Mouse (Mus musculus) frontal cortex, adult (tissue): ENCODE data around the gene Tmem127.
"Not testable (repeated sequence)": the region's sequence is repeated elsewhere in the genome, so short reads cannot be mapped to it uniquely, and the experiment has no call there.

Experiments used
- ATAC-seq: cut with Nextera tagmentation; 2 replicates; pipeline ENCODE4 v1.9.2; 2017; ENCODE audit warnings: mild to moderate bottlenecking, moderate library complexity, mixed read lengths; ENCODE audit not compliant: low TSS enrichment

Gene Tmem127

DNA sequence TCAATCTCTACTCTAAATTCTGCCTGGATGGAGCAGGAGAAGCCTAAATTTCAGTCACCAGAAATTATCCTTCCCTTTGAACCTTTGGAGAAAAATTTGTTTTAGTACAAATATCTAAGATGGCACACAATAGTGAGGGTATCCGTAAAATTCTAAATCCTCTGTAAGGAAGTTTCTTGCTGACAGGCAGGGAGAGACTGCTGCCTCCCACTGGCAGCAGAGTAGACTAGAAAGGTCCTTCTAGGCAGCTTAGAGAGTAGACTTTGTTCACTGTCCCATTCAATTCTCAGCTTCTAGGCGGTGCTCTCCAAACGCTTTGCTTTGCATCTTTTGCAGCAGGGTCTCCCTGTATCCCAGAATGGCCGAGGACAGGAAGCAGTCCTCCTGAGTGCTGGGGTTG, 20.1 kb downstream of the Tmem127 start:
- ATAC-seq, result no peak

DNA sequence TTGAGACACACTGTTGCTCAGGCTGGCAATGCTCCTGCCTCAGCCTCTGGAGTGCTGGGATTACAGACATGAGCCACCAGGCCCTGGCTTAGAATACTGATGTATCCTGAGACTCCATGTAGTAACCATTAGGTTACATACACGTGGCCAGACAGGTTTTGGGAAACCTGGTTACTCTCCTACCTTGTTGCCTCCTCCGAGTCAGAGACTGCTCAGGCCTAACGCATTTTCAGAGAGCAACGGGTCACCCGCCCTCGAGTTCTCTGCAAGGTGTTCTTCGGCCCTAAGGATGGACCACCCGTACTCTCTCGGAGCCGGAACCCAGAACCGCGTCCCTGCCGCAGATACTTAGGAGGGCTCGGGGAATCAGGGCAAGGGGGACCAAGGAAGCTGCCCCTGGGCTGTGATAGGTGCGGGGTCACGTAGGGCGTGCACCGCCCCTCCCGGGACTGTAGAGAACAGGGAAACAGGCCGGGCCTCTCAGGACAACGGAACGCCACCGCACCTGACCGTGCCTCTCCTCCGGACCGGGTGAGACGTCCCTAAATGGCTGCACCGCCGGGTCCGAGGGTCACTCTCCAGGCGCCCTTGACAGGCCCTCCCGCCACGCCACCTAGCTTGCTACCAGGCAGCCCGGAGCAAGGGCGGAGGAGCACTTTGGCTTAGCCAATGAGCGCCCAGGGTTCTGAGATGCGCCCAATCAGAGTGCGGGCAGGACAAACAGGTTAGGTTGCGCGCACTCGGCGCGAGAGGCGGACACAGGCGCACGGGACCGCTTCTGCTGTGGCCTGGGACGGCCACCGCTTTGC, 22.0 kb downstream of the Tmem127 start, which contains the start of gene Stard7:
Gene Stard7, plus strand, starts transcription at position 728 of the 809 bp plus-strand sequence.
- peak; percentile 96 for ATAC-seq

DNA sequence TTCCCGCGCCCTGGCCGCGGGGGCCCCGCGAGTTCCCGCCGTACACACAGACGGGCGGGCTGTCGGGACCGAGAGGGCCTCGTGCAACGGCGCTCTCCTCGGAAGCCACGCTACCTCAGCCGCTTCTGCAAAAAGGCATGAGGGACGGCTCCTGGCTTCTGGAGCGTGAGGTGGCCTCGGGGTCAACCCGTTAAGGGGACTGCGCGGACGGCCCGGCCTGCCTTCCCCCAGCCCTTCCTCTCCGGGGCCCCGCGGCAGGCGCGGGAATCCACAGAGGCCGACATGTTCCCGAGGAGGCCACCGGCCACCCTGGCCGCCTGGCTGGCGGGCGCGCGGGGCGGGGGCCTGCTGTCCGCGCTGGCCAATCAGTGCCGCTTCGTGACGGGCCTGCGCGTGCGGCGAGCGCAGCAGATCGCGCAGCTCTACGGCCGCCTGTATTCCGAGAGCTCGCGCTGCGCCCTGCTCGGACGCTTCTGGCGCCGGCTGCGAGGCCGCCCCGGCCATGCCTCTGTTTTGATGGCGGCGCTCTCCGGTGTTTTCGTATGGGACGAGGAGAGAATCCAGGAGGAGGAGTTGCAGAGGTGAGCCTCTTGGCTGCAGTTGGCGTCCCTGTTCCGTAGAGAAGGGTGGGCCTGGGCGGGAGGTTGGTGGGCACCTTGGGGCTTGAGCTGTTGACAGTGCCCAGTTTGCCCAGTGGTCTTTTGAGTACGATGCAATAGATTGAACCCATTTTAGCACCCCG, 22.8 kb downstream of the Tmem127 start:
- peak; percentile 87 for ATAC-seq

DNA sequence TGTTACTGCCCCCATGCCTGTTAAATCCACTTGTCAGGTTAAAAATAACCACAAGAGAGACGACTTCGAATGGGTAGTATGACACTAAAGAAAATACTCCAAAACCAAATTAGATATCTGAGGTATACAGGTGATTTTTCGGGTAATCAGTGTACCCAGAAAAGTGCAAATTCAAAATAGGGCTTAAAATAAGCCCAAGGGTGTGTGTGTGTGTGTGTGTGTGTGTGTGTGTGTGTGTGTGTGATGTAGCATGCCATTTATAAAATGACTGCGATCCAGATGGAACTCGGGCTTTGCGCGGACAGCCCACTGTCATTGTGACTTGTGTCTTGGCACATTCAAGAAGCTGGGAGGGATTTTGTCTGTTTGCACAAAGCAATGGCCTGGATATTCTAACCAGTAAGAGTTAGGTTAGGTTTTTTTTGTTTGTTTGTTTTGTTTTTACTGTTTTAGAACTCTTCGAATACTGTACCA, 23.4 kb downstream of the Tmem127 start:
- no peak for ATAC-seq

DNA sequence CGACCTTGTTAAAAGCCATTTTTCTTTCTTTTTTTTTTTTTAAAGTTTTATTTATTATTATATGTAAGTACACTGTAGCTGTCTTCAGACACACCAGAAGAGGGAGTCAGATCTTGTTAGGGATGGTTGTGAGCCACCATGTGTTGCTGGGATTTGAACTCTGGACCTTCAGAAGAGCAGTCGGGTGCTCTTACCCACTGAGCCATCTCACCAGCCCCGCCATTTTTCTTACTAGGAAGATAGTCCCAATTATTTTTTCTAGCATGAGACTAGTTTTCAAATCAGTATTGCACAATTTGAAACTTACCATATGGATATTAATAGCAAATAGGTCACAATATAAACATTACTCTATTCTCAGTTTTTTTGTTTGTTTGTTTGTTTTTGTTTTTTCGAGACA, 24.3 kb downstream of the Tmem127 start:
- not testable (repeated sequence) for ATAC-seq

DNA sequence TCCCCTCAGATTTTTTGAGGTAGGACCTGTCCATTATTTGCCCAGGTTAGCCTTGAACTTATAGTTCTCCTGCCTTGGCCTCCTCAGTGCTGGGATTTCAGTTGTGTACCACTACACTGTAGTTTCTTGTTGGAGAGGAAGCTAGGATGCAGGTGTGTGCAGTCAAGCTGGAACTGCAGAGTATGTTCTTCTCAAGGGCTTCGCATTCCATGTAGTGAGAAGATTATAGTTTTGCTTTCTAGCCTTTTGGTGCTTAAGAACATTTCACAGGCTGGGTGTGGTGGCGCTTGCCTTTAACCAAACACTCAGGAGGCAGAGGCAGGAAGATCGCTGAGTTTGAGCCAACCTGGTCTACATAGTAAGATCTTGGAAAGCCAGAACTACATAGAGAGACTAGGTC, 25.1 kb downstream of the Tmem127 start:
- no peak for ATAC-seq

DNA sequence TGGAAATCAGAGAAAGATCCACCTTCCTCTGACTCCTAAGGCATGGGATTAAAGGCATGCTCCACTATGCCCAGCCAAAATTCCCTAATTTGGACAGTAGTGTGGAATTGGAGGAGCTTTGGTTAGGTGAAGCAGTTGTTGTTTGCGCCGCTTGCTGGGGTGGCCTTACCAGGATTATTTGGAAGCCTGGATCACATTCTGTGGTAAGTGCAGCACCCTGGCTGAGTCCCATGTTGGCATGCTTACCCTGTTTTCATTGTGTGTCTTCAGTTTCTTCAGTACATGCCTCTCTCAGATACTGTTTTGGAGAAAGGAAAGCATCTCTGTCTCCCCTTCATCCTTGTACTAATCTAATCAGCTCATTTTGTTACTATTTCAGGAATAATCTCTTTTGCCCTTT, 26.9 kb downstream of the Tmem127 start:
- ATAC-seq, result no peak

DNA sequence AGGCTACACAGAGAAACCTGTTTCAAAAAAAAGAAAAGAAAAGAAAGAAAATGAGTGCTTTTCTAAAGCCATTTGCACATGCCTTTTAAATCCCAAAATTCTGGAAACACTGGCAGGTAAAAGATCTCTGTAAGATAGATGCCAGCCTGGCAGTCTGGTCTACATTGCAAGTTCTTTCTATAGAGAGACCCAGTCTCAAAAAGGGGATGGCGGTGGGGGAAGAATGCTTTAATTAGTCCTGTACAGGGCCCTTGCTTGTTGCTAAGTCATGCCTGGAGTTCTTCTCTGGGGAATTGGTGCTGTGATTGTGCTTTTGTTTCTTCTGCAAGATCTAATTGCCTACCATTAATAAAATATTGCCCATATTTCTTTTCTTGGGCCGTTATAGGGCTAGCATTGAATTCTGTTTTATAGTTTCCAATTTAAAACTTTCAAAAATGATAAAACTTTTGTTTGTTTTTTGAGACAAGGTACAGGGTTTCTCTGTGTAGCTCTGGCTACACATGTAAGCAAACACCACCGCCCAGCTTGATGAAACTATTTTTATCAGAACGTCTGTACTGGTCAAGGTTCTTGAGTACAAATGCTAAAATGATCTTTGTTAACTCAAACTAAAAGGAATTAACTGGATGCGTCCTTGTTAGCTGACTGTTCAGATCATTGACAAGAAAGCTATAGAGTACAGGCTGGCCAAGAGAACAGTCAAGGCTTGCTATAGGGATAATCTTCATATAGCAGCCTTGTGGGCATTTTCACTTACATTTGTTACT, 28.0 kb downstream of the Tmem127 start:
- no peak for ATAC-seq

DNA sequence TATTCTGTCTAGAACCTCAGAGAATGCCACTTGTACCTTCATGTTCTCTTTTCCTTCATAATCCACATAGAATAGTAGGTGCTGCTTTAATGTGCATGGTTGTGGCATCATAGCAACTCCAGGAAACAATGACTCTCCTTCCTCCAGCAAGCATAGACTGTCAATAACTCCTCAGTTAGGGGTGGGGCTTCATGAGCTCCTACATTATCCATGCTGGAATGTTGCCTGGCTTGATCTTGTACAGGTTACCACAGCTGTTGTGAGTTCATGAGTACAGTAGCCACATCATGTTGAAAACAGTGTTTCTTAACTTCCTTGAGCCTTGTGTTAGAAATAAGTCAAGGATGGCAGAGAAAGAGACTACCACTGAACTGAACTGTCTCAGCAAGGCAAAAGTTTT, 30.5 kb downstream of the Tmem127 start:
- ATAC-seq, result no peak

DNA sequence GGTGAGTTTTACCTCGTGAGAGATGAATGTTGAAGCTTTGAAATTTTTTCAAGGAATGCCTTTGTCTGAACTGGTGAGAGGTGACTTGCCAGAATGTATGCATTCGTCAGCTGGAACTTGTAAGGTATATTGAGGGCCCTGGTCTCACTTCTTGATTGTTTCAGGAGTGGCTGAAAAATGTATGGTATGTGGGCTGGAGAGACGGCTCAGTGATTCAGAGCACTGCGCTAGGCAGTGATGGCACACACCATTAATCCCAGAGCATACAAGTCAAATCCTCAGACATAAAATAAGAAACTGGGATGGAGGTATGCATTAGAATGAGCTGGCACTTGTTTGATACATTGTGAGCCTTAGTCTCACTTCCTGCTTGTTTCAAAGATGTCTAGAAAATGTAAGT, 44.5 kb downstream of the Tmem127 start:
- no peak for ATAC-seq

DNA sequence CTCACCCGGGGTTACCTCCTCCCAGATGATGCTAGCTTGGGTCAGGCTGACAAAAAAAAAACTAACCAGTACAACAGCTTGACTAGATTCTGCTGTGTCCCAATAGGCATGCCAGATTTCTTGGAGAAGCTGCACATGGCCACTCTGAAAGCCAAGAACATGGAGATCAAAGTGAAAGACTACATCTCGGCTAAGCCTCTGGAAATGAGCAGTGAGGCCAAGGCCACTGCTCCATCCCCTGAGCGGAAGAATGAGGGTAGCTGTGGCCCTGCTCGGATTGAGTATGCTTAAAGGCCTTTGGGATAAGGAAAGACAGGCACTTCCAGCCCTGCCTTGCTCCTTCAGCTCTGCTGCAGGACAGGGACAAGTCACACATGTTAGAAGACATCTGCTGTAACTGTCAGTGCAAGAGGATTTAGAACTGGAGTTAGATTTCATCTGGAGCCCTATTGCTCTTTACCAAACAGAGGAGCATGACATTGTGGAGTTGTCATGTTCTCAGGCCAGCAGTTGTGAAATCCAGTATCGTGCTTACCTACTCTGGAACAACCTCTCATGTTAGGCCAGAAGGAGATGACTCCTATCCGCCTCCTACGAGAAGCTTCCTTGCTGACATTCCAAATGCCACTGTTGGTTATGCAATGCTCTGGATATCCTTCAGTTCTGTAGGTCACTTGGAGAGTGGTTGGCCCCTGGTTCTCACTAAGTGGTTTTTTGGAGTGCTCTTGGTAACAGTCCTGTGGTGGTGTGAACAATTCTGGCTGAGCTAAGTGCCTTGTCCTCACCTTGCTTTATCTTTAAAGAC, 49.5 kb downstream of the Tmem127 start:
- ATAC-seq, result peak; percentile 24; the same call in 1 of the 2 replicates

DNA sequence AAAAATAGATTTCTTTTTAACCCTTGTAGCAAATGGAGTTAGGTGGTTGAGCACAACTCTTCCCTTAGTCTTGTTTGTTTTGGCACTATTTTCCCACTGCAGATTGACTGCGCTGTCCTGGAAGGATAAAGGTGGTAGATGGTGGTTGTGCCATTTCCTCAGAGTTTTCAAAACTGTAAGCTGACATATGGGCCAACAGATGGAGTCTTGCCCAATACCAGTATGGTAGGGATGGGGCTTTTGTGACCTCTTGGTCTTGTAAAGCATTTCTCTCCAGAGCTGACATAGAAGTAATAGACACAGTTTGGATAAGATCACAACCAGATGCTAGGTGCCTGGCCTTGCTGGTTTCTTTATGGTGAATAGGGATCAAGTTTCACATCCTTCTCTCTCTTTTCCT, 50.3 kb downstream of the Tmem127 start:
- no peak for ATAC-seq

DNA sequence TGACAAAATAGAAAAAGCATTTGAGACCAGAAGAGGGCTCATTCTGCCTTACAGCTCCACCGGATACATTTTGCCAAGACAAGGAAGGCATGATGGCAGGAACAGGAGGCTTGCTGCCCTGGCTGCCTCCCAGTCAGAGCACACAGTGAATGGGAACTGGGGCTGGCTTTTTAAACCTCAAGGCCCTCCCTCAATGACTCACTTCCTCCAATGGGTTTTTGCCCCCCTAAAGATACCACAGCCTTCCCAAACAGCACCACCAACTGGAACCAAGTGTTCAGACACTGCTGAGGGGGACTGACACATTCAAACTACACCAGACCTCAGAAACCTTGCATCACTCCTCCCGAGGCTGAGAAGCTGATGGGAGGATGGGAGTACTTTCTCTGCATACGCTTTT, 53.0 kb downstream of the Tmem127 start:
- ATAC-seq, result no peak

DNA sequence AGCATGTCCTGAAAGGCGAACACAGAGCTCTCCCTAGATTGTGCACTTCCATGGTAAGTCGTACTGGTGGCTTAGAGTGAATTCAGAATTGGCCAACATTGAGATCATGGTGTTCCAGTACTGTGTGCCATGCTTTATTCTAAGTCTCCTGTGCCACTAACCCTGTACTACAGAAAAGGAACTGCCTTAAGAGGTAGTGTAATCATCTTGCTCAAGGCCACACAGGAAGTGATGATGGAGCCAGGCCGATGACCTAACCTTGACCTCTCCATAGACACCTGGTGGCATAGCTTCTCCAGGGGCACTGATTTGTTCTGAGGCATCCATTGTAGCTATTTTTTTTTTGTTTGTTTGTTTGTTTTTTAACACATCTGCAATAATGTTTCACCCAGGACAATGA, 54.2 kb downstream of the Tmem127 start:
- ATAC-seq, result no peak

DNA sequence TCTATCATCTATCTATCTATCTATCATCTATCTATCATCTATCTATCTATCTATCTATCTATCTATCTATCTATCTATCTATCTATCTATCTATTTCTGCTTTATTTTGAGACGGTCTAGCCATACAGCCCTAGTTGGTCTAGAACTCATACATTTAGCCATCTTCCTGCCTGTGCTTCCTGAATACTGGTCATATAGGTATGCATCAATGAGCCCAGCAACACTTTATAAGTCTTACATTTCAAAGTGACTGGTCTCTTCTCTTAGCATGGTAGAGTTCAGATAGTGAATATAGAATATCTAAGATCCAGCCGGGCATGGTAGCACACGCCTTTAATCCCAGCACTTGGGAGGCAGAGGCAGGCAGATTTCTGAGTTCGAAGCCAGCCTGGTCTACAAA, 56.5 kb downstream of the Tmem127 start:
- ATAC-seq, result not testable (repeated sequence)

DNA sequence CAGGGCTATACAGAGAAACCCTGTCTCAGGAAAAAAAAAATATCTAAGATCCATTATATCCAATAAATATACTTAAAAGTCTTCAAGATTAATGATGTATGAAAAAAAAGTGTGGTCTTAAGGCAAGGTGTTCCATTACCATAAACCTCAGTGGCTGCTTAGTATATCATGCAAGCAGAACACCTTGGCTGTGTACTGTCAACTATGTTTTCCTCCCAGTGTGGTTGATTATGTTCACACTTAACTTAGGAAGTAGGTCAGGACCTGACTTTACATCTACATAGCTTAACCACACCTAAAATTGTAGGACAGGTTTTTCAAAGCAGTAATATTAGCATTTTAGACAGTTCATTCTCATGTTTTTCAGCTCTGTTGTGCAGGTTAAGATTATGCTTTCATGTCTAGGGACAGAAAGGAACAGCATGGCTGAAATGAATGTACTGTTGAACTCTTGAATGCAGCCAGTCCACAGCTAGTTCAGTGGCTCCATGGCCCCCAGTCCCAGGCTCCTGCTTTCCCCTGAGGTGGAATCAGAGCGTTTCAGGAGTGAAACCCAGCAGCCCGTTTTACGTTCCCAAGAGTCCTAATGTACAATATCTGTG, 57.0 kb downstream of the Tmem127 start:
- ATAC-seq, result no peak

DNA sequence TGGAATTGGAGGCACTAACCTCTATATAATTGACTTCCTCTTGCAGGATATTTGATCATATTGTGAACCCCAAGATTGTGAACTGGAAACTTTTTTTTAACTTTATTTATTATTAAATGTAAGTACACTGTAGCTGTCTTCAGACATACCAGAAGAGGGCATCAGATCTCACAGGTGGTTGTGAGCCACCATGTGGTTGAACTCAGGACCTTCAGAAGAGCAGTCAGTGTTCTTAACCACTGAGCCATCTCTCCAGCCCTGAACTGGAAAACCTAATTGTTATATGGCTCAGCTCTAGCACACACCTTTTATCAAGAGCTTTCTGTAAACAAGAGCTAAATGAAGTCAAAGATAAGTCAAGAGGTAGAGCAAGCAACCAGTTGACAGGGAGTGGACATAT, 58.4 kb downstream of the Tmem127 start:
- ATAC-seq, result no peak

DNA sequence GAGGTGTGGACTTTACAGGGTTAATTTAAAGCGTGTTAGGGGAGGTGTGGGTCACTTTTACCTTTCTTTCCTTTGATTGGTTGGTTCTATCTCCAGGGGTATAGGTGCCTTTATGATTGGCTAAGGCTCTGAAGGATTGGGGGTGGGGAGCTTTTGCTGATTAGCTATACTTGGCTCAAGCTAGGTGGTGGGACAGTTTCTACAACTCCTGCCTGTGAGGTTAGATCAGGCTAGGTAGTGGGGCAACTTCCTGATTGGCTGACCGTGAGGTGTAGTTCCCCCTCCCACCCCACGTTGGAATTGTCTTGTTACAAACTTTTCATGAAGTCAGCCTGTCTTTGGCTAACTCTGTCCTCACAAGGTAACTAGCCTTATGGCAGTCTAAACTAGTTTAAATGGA, 59.5 kb downstream of the Tmem127 start:
- ATAC-seq, result no peak

DNA sequence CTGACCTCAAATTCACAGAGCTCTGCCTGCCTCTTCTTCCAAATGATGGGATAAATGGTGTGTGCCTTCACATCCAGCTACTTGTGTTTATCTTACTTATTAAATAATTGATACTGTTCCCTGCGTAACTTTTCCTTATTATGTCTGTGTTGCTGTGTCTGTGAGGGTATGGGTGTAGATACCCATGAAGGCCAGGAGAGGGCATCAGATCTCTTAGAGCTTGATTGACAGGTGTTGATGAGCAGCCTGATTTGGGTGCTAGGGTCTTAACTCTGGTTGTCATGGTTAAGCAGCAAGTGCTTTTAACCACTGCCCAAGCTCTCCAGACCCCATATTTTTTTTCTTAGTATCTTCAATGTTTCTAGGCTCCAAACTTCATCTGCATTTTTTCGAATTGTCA, 61.0 kb downstream of the Tmem127 start:
- ATAC-seq, result no peak

DNA sequence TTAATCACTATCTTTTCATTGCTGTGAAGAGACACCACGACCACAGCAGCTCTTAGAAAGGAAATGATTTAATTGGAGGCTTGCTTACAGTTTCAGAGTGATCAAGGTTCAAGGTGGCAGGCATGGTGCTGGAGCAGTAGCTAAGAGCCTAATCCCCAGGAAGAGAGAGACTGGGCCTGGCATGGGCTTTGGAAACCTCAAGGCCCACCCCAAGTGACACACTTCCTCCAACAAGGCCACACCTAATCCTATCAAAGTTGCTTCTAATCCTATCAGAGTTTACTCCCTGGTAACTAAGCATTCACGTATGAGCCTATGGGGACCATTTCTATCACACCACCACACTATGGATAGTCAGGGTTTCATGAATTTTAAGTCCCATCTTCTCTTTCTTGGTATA, 62.5 kb downstream of the Tmem127 start:
- ATAC-seq, result no peak

DNA sequence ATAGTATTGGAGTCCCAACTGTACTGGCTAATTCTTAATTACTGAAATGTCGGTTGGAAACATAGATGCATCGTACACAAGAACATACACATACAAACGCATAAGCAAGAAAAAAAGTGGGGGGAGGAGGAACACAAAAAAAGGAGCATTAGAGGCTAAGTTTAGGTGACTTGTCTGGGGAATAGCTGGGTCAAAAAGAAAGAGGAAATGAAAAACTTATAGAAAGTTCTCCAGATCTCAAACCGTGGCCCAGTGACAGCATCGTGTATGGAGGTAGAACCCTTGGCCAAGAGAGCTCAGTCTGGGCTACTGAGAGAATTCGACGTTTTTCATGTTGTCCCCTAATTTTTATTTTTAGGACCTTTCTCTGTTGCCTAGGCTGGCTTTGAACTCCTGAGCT, 63.0 kb downstream of the Tmem127 start:
- ATAC-seq, result no peak
